Comparison of ENCODE assay signal across 20 mouse cellular contexts in the genomic region with DNA sequence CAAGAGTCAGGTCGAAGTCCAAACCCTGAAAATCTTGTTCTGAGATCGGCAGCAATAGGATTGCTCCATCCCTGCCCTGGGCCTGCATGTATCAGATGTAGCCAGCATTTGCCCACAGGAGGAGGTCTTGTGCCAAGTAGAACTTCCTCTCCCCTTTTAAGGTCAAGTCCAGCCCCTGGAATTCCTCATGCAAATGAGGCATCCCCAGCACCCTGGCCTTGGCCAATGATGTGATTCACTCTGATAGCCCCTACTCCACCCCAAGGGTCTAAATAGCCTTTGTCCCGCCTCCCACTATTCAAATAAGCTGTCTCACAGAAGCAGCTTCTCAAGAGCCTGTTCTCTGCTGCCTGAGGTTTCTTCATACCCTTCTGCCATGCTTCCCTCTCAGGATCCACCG. TPM values are rescaled to one million over a fixed set of nuclear protein-coding genes. Genes with fewer than 3 reads are reported as not detected.
DNase-seq lines count a peak whose midpoint lies in the region; ATAC-seq and TF ChIP-seq lines count a peak whose summit lies in the region.
"Had no signal": no experiment of that assay in that cellular context is flagged by ENCODE, and none has a peak within 500 bp of the region (broad histone marks: within the 10 kb centered on the region; RNA-seq: fewer than 3 reads in every experiment).

No protein-coding gene starts in this region.

- no peak; the same call in 1 of the 2 replicates for ATAC-seq in lung, postnatal 0 days
- peak; percentile 33 for ATAC-seq in granulocyte monocyte progenitor cell, adult 5-6 weeks (replicated peaks; ENCODE audit: poor library complexity, severe bottlenecking)
- ATAC-seq: activated CD4-positive, CD25-positive, alpha-beta regulatory T cell, adult 4 months; forebrain, embryonic 13.5 days; forebrain, postnatal 0 days; intestine, embryonic 15.5 days had no signal

- no peaks in the 10 kb centered on the region for H3K36me3 ChIP-seq in lung, postnatal 0 days (ENCODE audit: insufficient read depth, low read length)
- no peaks in the 10 kb centered on the region for H3K36me3 ChIP-seq in ES-E14 (ENCODE audit: control insufficient read depth, insufficient read depth, low read length, poor library complexity, severe bottlenecking)
- H3K36me3 ChIP-seq: heart, embryonic 15.5 days; hindbrain, embryonic 10.5 days; intestine, embryonic 15.5 days had no signal

- H3K4me2 ChIP-seq in lung, postnatal 0 days (replicated peaks; ENCODE audit: low read depth, low read length) = no peak overlapping the region
- H3K4me2 ChIP-seq: forebrain, embryonic 13.5 days; heart, embryonic 11.5 days; heart, embryonic 15.5 days; hindbrain, embryonic 14.5 days; intestine, embryonic 15.5 days had no signal

- no peak for TF ChIP-seq CTCF in lung, postnatal 0 days (IDR thresholded peaks at IDR 0.05)

- 86% methylated on average over 4 of the region's 4 CpGs for WGBS in lung, postnatal 0 days

- no peak overlapping the region for H3K4me3 ChIP-seq in lung, postnatal 0 days (ENCODE audit: low read depth, low read length)
- peak overlapping the region; percentile 26 to 50; a peak in 3 of 4 replicates for H3K4me3 ChIP-seq in ES-E14 (ENCODE audit: insufficient read depth in 1 of 2, low read depth in 1 of 2, low read length in 2 of 2, poor library complexity in 1 of 2, severe bottlenecking in 1 of 2)
- H3K4me3 ChIP-seq: forebrain, embryonic 13.5 days; heart, adult 2 months; heart, embryonic 15.5 days; hindbrain, embryonic 10.5 days; intestine, embryonic 15.5 days had no signal

- DNase-seq in lung, postnatal 0 days (ENCODE audit: low spot score) = no peak
- no peak for DNase-seq in lung, postnatal 10 days
- no peak for DNase-seq in ES-E14 (ENCODE audit: low read depth, low spot score)
- DNase-seq in frontal cortex, postnatal 10 days (ENCODE audit: low spot score in 2 of 2) = no peak
- no peak for DNase-seq in layer of hippocampus, adult 8-10 months (ENCODE audit: low spot score in 2 of 2)
- DNase-seq: adrenal gland, postnatal 14 days; cerebellum, adult 18-20 months; cerebellum, adult 9-11 months; cerebellum, postnatal 36 days; forebrain, postnatal 0 days; gastrocnemius, postnatal 36 days; heart, adult 2 months had no signal

- no peaks in the 10 kb centered on the region for H3K27me3 ChIP-seq in lung, postnatal 0 days (replicated peaks; ENCODE audit: insufficient read depth, low read length)
- H3K27me3 ChIP-seq: forebrain, embryonic 13.5 days; heart, embryonic 15.5 days; intestine, embryonic 15.5 days had no signal

- no peak overlapping the region for H3K9ac ChIP-seq in lung, postnatal 0 days (replicated peaks; ENCODE audit: low read depth)
- H3K9ac ChIP-seq in ES-E14 (ENCODE audit: insufficient read depth, low read depth, low read length, poor library complexity, severe bottlenecking) = no peak overlapping the region
- H3K9ac ChIP-seq: forebrain, embryonic 13.5 days; forebrain, postnatal 0 days; heart, embryonic 15.5 days; hindbrain, embryonic 14.5 days; intestine, embryonic 15.5 days had no signal

- in situ Hi-C loops in ES-E14 (cut with MboI; ENCODE audit: low sequenced_read_pairs in 2 of 2, unreplicated experiment in 2 of 2) = no loop called here

- H3K9me3 ChIP-seq in lung, postnatal 0 days (ENCODE audit: low read length) = no peaks in the 10 kb centered on the region
- H3K9me3 ChIP-seq in ES-E14 (ENCODE audit: control insufficient read depth, insufficient read depth, low read depth, low read length) = no peaks in the 10 kb centered on the region
- H3K9me3 ChIP-seq: heart, embryonic 15.5 days; hindbrain, embryonic 10.5 days; intestine, embryonic 15.5 days had no signal

- TF ChIP-seq EP300 in lung, postnatal 0 days (IDR thresholded peaks at IDR 0.05) = no peak

- peak overlapping the region; percentile 34; the same call in 1 of the 2 replicates for H3K27ac ChIP-seq in lung, postnatal 0 days (ENCODE audit: low read length)
- no peak overlapping the region for H3K27ac ChIP-seq in ES-E14 (ENCODE audit: insufficient read depth, low read depth, low read length, poor library complexity, severe bottlenecking)
- H3K27ac ChIP-seq: forebrain, embryonic 13.5 days; heart, adult 2 months; heart, embryonic 15.5 days; hindbrain, embryonic 10.5 days; hindbrain, embryonic 14.5 days; intestine, embryonic 15.5 days had no signal

- peaks cover 6% of the 10 kb centered on the region; the same call in 1 of the 2 replicates for H3K4me1 ChIP-seq in lung, postnatal 0 days (ENCODE audit: insufficient read depth, low read depth, low read length)
- H3K4me1 ChIP-seq in ES-E14 (ENCODE audit: control insufficient read depth in 2 of 2, insufficient read depth in 2 of 2, low read length in 2 of 2, poor library complexity in 1 of 2) = peaks cover 4% of the 10 kb centered on the region in 2 experiments; a peak in 2 of 4 replicates

TF ChIP-seq in ES-E14, 5 proteins besides CTCF, POLR2A, EP300 and RAD21:
- TF ChIP-seq ZC3H11A (IDR thresholded peaks at IDR 0.05; ENCODE audit: borderline replicate concordance, low read depth, low read length) (no peak), ZNF384 (IDR thresholded peaks at IDR 0.05; ENCODE audit: low read depth, low read length) (no peak), MAFK (IDR thresholded peaks at IDR 0.05; ENCODE audit: insufficient read depth, low read depth, low read length) (no peak), CHD2 (IDR thresholded peaks at IDR 0.05; ENCODE audit: low read depth, low read length) (no peak), HCFC1 (IDR thresholded peaks at IDR 0.05; ENCODE audit: borderline replicate concordance, insufficient read depth, low read length) (no peak)

RNA-seq across cellular contexts. Expression of a gene that starts 28.2 kb away (rescaled TPM):
- polyA plus RNA-seq in lung, postnatal 0 days (2015; fragmentation: Nextera tagmentation; extraction: Ambion mirVana) = 2.1 and 2.5 TPM in 2 replicates
- total RNA-seq in ES-E14 (2012; rRNA removed) = 1.2 and 2.4 TPM in 2 replicates
- total RNA-seq in granulocyte monocyte progenitor cell, adult 5-6 weeks (2014; fragmentation: Nextera tagmentation) = not detected in 2 replicates
- not detected in 2 replicates for total RNA-seq in granulocyte monocyte progenitor cell, adult 5-6 weeks (2017)
- 1 to 10 TPM in 2 of 4 experiments, under 1 TPM in 2; 0.68 to 1.3 (median 1.0) TPM for total RNA-seq in layer of hippocampus, adult 8-10 months (2022)
- polyA plus RNA-seq: activated CD4-positive, CD25-positive, alpha-beta regulatory T cell, adult 4 months had no signal
